Mouse (Mus musculus) MEL (cell line): ENCODE measurements at regions not wholly inside any gene's neighbourhood (a gene's known extent, or its start where the extent isn't known, plus 50 kb on each side); places are given as distances from the start of the nearest gene placed in this dataset.
"Not testable (repeated sequence)": the region's sequence is repeated elsewhere in the genome, so short reads cannot be mapped to it uniquely, and the experiment has no call there.

ENCODE experiments used
- DNase-seq: peaks from one replicate; pipeline ENCODE4 v3.0.0; 2011; ENCODE audit warnings: low read depth, low spot score
- H3K27ac ChIP-seq: 2 replicates; pipeline ENCODE4 v1.5.1; 2012; ENCODE audit warnings: low read depth, mild to moderate bottlenecking, control low read depth, low read length, moderate library complexity; ENCODE audit not compliant: control insufficient read depth
- H3K27me3 ChIP-seq, 2 experiments: fragments of 150-350 bp in 1 of 2; sonication (generic) in 1 of 2; 2 replicates each; pipeline ENCODE4 v1.6.1; 2012; ENCODE audit warnings: low read length in 2 of 2, mild to moderate bottlenecking in 2 of 2, improper control_type of control experiment in 1 of 2, moderate library complexity in 1 of 2; ENCODE audit not compliant: insufficient read depth in 2 of 2, control insufficient read depth in 1 of 2
- H3K36me3 ChIP-seq, 2 experiments: 2 replicates each; pipeline ENCODE4 v1.6.1; 2012 to 2014; ENCODE audit warnings: low read length in 2 of 2, improper control_type of control experiment in 1 of 2, inconsistent platforms in 1 of 2, mild to moderate bottlenecking in 1 of 2; ENCODE audit not compliant: insufficient read depth in 2 of 2, control insufficient read depth in 1 of 2
- H3K4me1 ChIP-seq, 2 experiments: fragments of 150-350 bp in 1 of 2; sonication (generic) in 1 of 2; 2 replicates each; pipeline ENCODE4 v1.6.1; 2012; ENCODE audit warnings: low read length in 2 of 2, improper control_type of control experiment in 1 of 2, mild to moderate bottlenecking in 1 of 2; ENCODE audit not compliant: insufficient read depth in 2 of 2, control insufficient read depth in 1 of 2
- H3K4me3 ChIP-seq, 2 experiments: fragments of 150-350 bp in 1 of 2; sonication (generic) in 1 of 2; 2 replicates each; pipeline ENCODE4 v1.5.1; 2012; ENCODE audit warnings: low read depth in 2 of 2, low read length in 2 of 2, mild to moderate bottlenecking in 2 of 2, moderate library complexity in 2 of 2, control low read depth in 1 of 2, improper control_type of control experiment in 1 of 2; ENCODE audit not compliant: control insufficient read depth in 1 of 2, insufficient read depth in 1 of 2
- H3K79me2 ChIP-seq: 2 replicates; pipeline ENCODE4 v1.6.1; 2012; ENCODE audit warnings: mild to moderate bottlenecking, low read length, moderate library complexity; ENCODE audit not compliant: control insufficient read depth, poor library complexity, insufficient read depth
- H3K9ac ChIP-seq: 2 replicates; pipeline ENCODE4 v1.6.1; 2012; ENCODE audit warnings: low read depth, mild to moderate bottlenecking, control low read depth, low read length, moderate library complexity; ENCODE audit not compliant: control insufficient read depth, poor library complexity, severe bottlenecking
- H3K9me3 ChIP-seq: fragments of 150-350 bp; sonication (generic); replicated peaks from 2 replicates; pipeline ENCODE4 v1.6.1; 2012; ENCODE audit warnings: mild to moderate bottlenecking, low read length, improper control_type of control experiment, moderate library complexity; ENCODE audit not compliant: insufficient read depth
- BHLHE40 ChIP-seq: IDR thresholded peaks from 2 replicates; pipeline ENCODE4 v1.6.1; 2012; ENCODE audit warnings: low read depth, mild to moderate bottlenecking, inconsistent platforms, low read length, improper control_type of control experiment, borderline replicate concordance
- CHD1 ChIP-seq: IDR thresholded peaks from 2 replicates; pipeline ENCODE4 v1.6.1; 2012; ENCODE audit warnings: low read depth, mild to moderate bottlenecking, inconsistent platforms, low read length, improper control_type of control experiment
- CHD2 ChIP-seq: IDR thresholded peaks from 2 replicates; pipeline ENCODE4 v1.6.1; 2011; ENCODE audit warnings: low read length, improper control_type of control experiment
- EP300 ChIP-seq, 2 experiments: IDR thresholded peaks; 2 replicates each; pipeline ENCODE4 v1.6.1; 2011; ENCODE audit warnings: improper control_type of control experiment in 2 of 2, low read length in 2 of 2, low read depth in 1 of 2, mild to moderate bottlenecking in 1 of 2
- GABPA ChIP-seq: IDR thresholded peaks from 2 replicates; pipeline ENCODE4 v1.6.1; 2012; ENCODE audit warnings: low read depth, mild to moderate bottlenecking, inconsistent platforms, low read length, improper control_type of control experiment, moderate library complexity
- GATA1 ChIP-seq: IDR thresholded peaks from 2 replicates; pipeline ENCODE4 v1.6.1; 2011; ENCODE audit warnings: low read depth, low read length, improper control_type of control experiment
- HCFC1 ChIP-seq: IDR thresholded peaks from 2 replicates; pipeline ENCODE4 v1.6.1; 2012; ENCODE audit warnings: low read depth, mild to moderate bottlenecking, inconsistent platforms, low read length, improper control_type of control experiment, moderate library complexity
- JUND ChIP-seq: IDR thresholded peaks from 2 replicates; pipeline ENCODE4 v1.6.1; 2011; ENCODE audit warnings: low read depth, mild to moderate bottlenecking, improper control_type of control experiment, low read length
- MAFK ChIP-seq: IDR thresholded peaks from 2 replicates; pipeline ENCODE4 v1.6.1; 2011; ENCODE audit warnings: low read depth, mild to moderate bottlenecking, low read length, improper control_type of control experiment, borderline replicate concordance
- MAX ChIP-seq: IDR thresholded peaks from 2 replicates; pipeline ENCODE4 v1.6.1; 2011; ENCODE audit warnings: low read length, improper control_type of control experiment
- MEF2A ChIP-seq: IDR thresholded peaks from 2 replicates; pipeline ENCODE4 v1.6.1; 2014; ENCODE audit warnings: low read depth, mild to moderate bottlenecking, inconsistent platforms, low read length, improper control_type of control experiment; ENCODE audit not compliant: poor library complexity, insufficient replicate concordance, severe bottlenecking; ENCODE audit errors: extremely low read depth
- MYC ChIP-seq: IDR thresholded peaks from 2 replicates; pipeline ENCODE4 v1.6.1; 2011; ENCODE audit warnings: low read depth, mild to moderate bottlenecking, low read length, improper control_type of control experiment, moderate library complexity
- POLR2A ChIP-seq, 2 experiments: IDR thresholded peaks; 2 replicates each; pipeline ENCODE4 v1.6.1; 2011 to 2012; ENCODE audit warnings: low read length in 2 of 2, mild to moderate bottlenecking in 2 of 2, control low read depth in 1 of 2, improper control_type of control experiment in 1 of 2, low read depth in 1 of 2, moderate library complexity in 1 of 2; ENCODE audit not compliant: control insufficient read depth in 1 of 2, insufficient read depth in 1 of 2, poor library complexity in 1 of 2
- RAD21 ChIP-seq: IDR thresholded peaks from 2 replicates; pipeline ENCODE4 v1.6.1; 2011; ENCODE audit warnings: mild to moderate bottlenecking, low read depth, low read length, improper control_type of control experiment
- SIN3A ChIP-seq: IDR thresholded peaks from 2 replicates; pipeline ENCODE4 v1.6.1; 2012; ENCODE audit warnings: low read length, improper control_type of control experiment, inconsistent platforms
- SMC3 ChIP-seq: IDR thresholded peaks from 2 replicates; pipeline ENCODE4 v1.6.1; 2011; ENCODE audit warnings: low read depth, low read length, improper control_type of control experiment
- TBP ChIP-seq: IDR thresholded peaks from 2 replicates; pipeline ENCODE4 v1.8.0; 2011; ENCODE audit warnings: low read depth, low read length, improper control_type of control experiment
- ZC3H11A ChIP-seq: IDR thresholded peaks from 2 replicates; pipeline ENCODE4 v1.6.1; 2012; ENCODE audit warnings: low read depth, mild to moderate bottlenecking, inconsistent platforms, low read length, improper control_type of control experiment
- ZKSCAN1 ChIP-seq: IDR thresholded peaks from 2 replicates; pipeline ENCODE4 v1.6.1; 2012; ENCODE audit warnings: low read depth, mild to moderate bottlenecking, inconsistent platforms, low read length, improper control_type of control experiment, moderate library complexity
- ZMIZ1 ChIP-seq: IDR thresholded peaks from 2 replicates; pipeline ENCODE4 v1.6.1; 2012; ENCODE audit warnings: low read depth, mild to moderate bottlenecking, inconsistent platforms, low read length, improper control_type of control experiment, moderate library complexity
- ZNF384 ChIP-seq: IDR thresholded peaks from 2 replicates; pipeline ENCODE4 v1.6.1; 2012; ENCODE audit warnings: low read depth, mild to moderate bottlenecking, inconsistent platforms, low read length, improper control_type of control experiment

- TF ChIP-seq CHD2 (no peak), ZC3H11A (no peak), ZKSCAN1 (no peak), SMC3 (no peak), TBP (no peak), MEF2A (no peak), MAFK (no peak)
- no peak overlapping the region for H3K4me3 ChIP-seq
Measured at GRCm38 (mm10) chr2:108827974-108828700, 452.4 kb upstream of the Kif18a start.

GRCm38 (mm10) chr2:108843855-108844254 is 436.7 kb upstream of the Kif18a start:
- DNase-seq, H3K79me2 ChIP-seq, H3K27me3 ChIP-seq, H3K9ac ChIP-seq, H3K9me3 ChIP-seq, H3K36me3 ChIP-seq, H3K4me3 ChIP-seq, H3K27ac ChIP-seq, H3K4me1 ChIP-seq: not testable (repeated sequence)

More at GRCm38 (mm10) chr2:108827974-108828700, 452.4 kb upstream of the Kif18a start:
- H3K9ac ChIP-seq: no peak overlapping the region
- H3K4me1 ChIP-seq: no peaks in the 10 kb centered on the region
- no peak for DNase-seq
- H3K9me3 ChIP-seq: no peaks in the 10 kb centered on the region
- no peaks in the 10 kb centered on the region for H3K27me3 ChIP-seq
- H3K27ac ChIP-seq: no peak overlapping the region
- no peaks in the 10 kb centered on the region for H3K36me3 ChIP-seq
- no peaks in the 10 kb centered on the region for H3K79me2 ChIP-seq

GRCm38 (mm10) chr2:108848051-108848450 is 432.5 kb upstream of the Kif18a start:
- Histone ChIP-seq H3K4me3 (no peak overlapping the region), H3K27me3 (no peaks in the 10 kb centered on the region), H3K9me3 (no peaks in the 10 kb centered on the region), H3K9ac (no peak overlapping the region), H3K4me1 (no peaks in the 10 kb centered on the region), H3K27ac (no peak overlapping the region), H3K36me3 (no peaks in the 10 kb centered on the region), H3K79me2 (no peaks in the 10 kb centered on the region)
- no peak for TF ChIP-seq POLR2A (IDR thresholded peaks at IDR 0.05; ENCODE audit: control insufficient read depth in 1 of 2, insufficient read depth in 1 of 2, low read depth in 1 of 2, low read length in 2 of 2, poor library complexity in 1 of 2)
- no peak for TF ChIP-seq RAD21
- no peak for DNase-seq

- no peaks in the 10 kb centered on the region for H3K79me2 ChIP-seq
- H3K4me1 ChIP-seq: no peaks in the 10 kb centered on the region
- no peaks in the 10 kb centered on the region for H3K9me3 ChIP-seq
- H3K4me3 ChIP-seq: no peak overlapping the region
- no peak overlapping the region for H3K27ac ChIP-seq
- H3K27me3 ChIP-seq: no peaks in the 10 kb centered on the region
- no peak for DNase-seq
- H3K36me3 ChIP-seq: no peaks in the 10 kb centered on the region
- H3K9ac ChIP-seq: no peak overlapping the region
- TF ChIP-seq BHLHE40 (no peak), ZNF384 (no peak), GABPA (no peak), SIN3A (no peak), MYC (no peak), TBP (no peak), ZMIZ1 (no peak), POLR2A (IDR thresholded peaks at IDR 0.05; ENCODE audit: control insufficient read depth in 1 of 2, insufficient read depth in 1 of 2, low read depth in 1 of 2, low read length in 2 of 2, poor library complexity in 1 of 2) (no peak), EP300 (IDR thresholded peaks at IDR 0.05; ENCODE audit: low read depth in 1 of 2, low read length in 2 of 2) (no peak), MAX (no peak), JUND (no peak), CHD1 (no peak), HCFC1 (no peak), CHD2 (no peak), GATA1 (no peak)
Measured at GRCm38 (mm10) chr2:108854399-108854798, 426.1 kb upstream of the Kif18a start.
